Mouse (Mus musculus): ENCODE data around the gene Taar8c. TPM values are rescaled to one million over a fixed set of nuclear protein-coding genes. Genes with fewer than 3 reads are reported as not detected.
"Not testable (repeated sequence)": the region's sequence is repeated elsewhere in the genome, so short reads cannot be mapped to it uniquely, and the experiment has no call there.

Taar8c gene
- polyA plus RNA-seq, 1 experiment from 2014 or later: not detected

DNA sequence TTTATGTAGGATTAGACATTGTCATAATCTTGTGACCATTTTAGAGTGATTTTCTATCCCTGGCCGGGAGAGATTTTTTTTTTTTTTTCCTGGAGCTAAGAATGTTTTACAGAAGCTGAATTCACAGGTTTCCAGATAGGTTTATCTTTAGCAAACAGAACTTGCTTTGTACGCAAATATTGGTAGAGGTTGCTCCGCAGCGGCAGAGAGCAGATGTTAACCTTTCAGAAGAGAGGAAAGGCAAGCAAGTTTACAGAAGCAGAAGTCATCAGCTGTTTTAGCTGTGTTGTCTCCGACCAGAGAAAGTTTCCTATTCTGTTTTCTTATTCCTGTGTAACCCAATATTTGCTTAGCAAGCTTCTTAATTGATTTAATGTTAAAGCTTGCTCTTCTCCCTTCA, 15.2 kb downstream of the Taar8c start:
- WGBS: 90% methylated on average over 5 of the region's 5 CpGs
- no peaks in the 10 kb centered on the region for H3K9me3 ChIP-seq (replicated peaks; ENCODE audit: control insufficient read depth, low read length)
- no peak overlapping the region for H3K27ac ChIP-seq (ENCODE audit: low read depth, low read length)
- no peak for ATAC-seq
- H3K4me3 ChIP-seq (ENCODE audit: low read depth, low read length): no peak overlapping the region
- H3K9ac ChIP-seq (ENCODE audit: low read length): no peak overlapping the region
- H3K4me2 ChIP-seq (ENCODE audit: low read length): no peak overlapping the region
- no peaks in the 10 kb centered on the region for H3K4me1 ChIP-seq (ENCODE audit: control insufficient read depth, insufficient read depth, low read length)
- H3K27me3 ChIP-seq (replicated peaks; ENCODE audit: control insufficient read depth, insufficient read depth, low read length): no peaks in the 10 kb centered on the region
- DNase-seq (ENCODE audit: low spot score): no peak
- H3K36me3 ChIP-seq (ENCODE audit: control insufficient read depth, insufficient read depth, low read length): no peaks in the 10 kb centered on the region

DNA sequence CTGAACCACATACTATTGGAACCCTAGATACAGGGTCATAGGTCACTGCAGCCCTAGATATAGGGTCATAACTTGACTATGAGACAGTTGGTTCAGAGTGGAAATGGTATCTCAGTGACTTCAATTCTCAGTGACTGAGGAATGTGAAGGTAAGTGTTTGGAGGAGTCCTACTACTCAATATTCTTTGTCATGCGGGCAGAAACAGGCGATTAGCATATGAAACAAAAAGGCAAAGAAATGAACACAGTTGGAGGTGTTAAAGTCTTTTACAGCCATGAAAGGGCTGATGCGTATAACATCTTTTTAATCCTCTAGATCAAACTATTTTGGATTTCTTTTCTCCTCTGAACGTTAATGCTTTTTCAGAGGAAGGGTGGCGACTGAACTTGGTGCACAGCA, 15.8 kb downstream of the Taar8c start:
- H3K9ac ChIP-seq (ENCODE audit: low read length): no peak overlapping the region
- H3K4me3 ChIP-seq (ENCODE audit: low read depth, low read length): no peak overlapping the region
- H3K27ac ChIP-seq (ENCODE audit: low read depth, low read length): no peak overlapping the region
- WGBS: 26% methylated on average over 5 of the region's 5 CpGs
- no peak for ATAC-seq
- H3K4me2 ChIP-seq (ENCODE audit: low read length): no peak overlapping the region
- H3K27me3 ChIP-seq (replicated peaks; ENCODE audit: control insufficient read depth, insufficient read depth, low read length): no peaks in the 10 kb centered on the region
- no peaks in the 10 kb centered on the region for H3K9me3 ChIP-seq (replicated peaks; ENCODE audit: control insufficient read depth, low read length)
- no peak for DNase-seq (ENCODE audit: low spot score)
- no peaks in the 10 kb centered on the region for H3K36me3 ChIP-seq (ENCODE audit: control insufficient read depth, insufficient read depth, low read length)
- no peaks in the 10 kb centered on the region for H3K4me1 ChIP-seq (ENCODE audit: control insufficient read depth, insufficient read depth, low read length)

DNA sequence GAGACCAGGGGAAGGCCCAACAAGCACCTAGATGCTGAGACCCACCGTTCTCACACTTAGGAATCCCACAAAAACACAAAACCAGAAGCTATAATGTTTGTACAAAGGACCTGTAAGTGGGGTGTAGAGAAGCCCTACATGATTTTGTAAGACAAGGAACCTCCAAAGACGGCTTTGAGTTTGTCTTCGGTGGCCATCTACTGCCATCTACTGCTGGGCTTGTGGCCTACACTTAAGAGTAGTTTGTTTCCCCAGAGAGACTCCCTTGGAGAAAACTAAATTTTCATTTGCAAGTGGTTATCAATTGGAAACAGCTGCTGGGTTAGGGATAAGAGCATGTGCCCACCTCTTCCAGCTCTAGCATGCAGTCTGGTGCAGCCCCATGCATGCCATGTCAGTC, 21.5 kb downstream of the Taar8c start:
- no peak overlapping the region for H3K4me3 ChIP-seq (ENCODE audit: low read depth, low read length)
- no peaks in the 10 kb centered on the region for H3K9me3 ChIP-seq (replicated peaks; ENCODE audit: control insufficient read depth, low read length)
- H3K4me1 ChIP-seq (ENCODE audit: control insufficient read depth, insufficient read depth, low read length): no peaks in the 10 kb centered on the region
- H3K27ac ChIP-seq (ENCODE audit: low read depth, low read length): no peak overlapping the region
- ATAC-seq (no peak), DNase-seq (ENCODE audit: low spot score) (peak; percentile 61)
- no peaks in the 10 kb centered on the region for H3K36me3 ChIP-seq (ENCODE audit: control insufficient read depth, insufficient read depth, low read length)
- no peak overlapping the region for H3K9ac ChIP-seq (ENCODE audit: low read length)
- H3K27me3 ChIP-seq (replicated peaks; ENCODE audit: control insufficient read depth, insufficient read depth, low read length): no peaks in the 10 kb centered on the region
- no peak overlapping the region for H3K4me2 ChIP-seq (ENCODE audit: low read length)
- 45% methylated on average over 3 of the region's 3 CpGs for WGBS

DNA sequence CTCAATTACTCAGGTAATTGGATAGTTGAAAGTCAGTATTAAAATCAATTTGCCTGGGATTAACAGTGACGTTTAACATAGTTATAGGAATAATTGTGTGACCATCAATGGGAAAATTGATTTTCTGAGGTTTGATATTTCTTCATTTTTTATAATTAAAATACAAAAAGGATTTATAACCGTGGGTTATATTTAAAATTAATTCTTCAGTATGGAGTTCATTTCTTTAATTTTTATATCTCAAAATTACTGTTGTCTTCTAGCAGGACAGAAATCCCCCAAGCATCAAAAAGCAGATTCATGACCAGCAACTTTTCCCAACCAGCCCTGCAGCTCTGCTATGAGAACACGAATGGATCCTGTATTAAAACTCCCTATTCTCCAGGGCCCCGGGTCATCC, 25.5 kb downstream of the Taar8c start, which contains the start of gene Taar8a:
TSS of gene Taar8a (plus strand) at position 301 of the 400 bp plus-strand sequence.
- H3K27ac ChIP-seq (ENCODE audit: low read depth, low read length); ATAC-seq; H3K4me2 ChIP-seq (ENCODE audit: low read length); H3K36me3 ChIP-seq (ENCODE audit: control insufficient read depth, insufficient read depth, low read length); H3K9me3 ChIP-seq (replicated peaks; ENCODE audit: control insufficient read depth, low read length); H3K9ac ChIP-seq (ENCODE audit: low read length); H3K27me3 ChIP-seq (replicated peaks; ENCODE audit: control insufficient read depth, insufficient read depth, low read length); H3K4me3 ChIP-seq (ENCODE audit: low read depth, low read length); H3K4me1 ChIP-seq (ENCODE audit: control insufficient read depth, insufficient read depth, low read length); DNase-seq (ENCODE audit: low spot score): not testable (repeated sequence)
- 82% methylated on average over 2 of the region's 4 CpGs for WGBS

DNA sequence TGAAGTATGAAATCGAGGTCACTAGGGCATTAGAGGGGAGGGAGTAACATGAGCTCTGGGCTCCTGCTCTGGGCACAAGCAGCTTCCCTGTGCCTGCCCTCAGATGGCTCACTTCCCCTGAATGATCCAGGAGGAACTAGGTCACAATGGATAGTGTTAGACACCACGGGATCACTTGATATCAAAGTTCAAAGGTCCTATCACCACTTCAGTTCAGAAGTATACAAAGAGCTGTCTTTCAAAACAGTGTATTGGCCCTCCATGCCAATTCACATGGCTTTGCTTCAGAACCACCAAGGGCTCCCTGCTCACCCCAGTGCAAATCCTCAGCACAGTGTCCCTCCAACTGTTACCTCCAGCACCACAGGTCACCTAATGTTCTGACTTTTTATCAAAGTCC, 27.0 kb downstream of the Taar8c start:
- not testable (repeated sequence) for H3K36me3 ChIP-seq (ENCODE audit: control insufficient read depth, insufficient read depth, low read length); ATAC-seq; DNase-seq (ENCODE audit: low spot score); H3K4me2 ChIP-seq (ENCODE audit: low read length); H3K27me3 ChIP-seq (replicated peaks; ENCODE audit: control insufficient read depth, insufficient read depth, low read length); H3K4me3 ChIP-seq (ENCODE audit: low read depth, low read length); H3K4me1 ChIP-seq (ENCODE audit: control insufficient read depth, insufficient read depth, low read length); H3K9ac ChIP-seq (ENCODE audit: low read length); H3K9me3 ChIP-seq (replicated peaks; ENCODE audit: control insufficient read depth, low read length); H3K27ac ChIP-seq (ENCODE audit: low read depth, low read length)
- WGBS: 56% methylated on average over 2 of the region's 2 CpGs

DNA sequence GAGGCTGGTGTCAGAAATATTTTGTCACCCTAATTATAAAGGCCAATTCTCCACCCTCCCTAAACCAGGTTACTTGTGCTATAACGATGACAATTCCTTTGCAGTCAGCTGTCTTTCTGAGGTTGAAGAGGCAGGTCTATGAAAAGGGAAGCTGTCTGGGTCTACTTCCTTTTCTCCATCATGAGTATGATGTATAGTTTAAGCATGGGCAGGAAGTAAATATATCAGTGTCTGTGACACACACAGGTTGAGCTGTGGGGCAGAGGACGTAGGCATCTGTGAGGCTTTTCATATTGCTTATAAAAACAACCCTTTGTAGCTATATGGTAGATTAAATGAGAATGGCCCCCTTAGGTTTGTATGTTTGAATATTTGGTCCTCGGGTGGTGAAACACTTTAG, 42.7 kb downstream of the Taar8c start:
- H3K9ac ChIP-seq (ENCODE audit: low read length): no peak overlapping the region
- H3K4me1 ChIP-seq (ENCODE audit: control insufficient read depth, insufficient read depth, low read length): no peaks in the 10 kb centered on the region
- no peak overlapping the region for H3K4me3 ChIP-seq (ENCODE audit: low read depth, low read length)
- H3K36me3 ChIP-seq (ENCODE audit: control insufficient read depth, insufficient read depth, low read length): no peaks in the 10 kb centered on the region
- ATAC-seq: no peak
- H3K9me3 ChIP-seq (replicated peaks; ENCODE audit: control insufficient read depth, low read length): no peaks in the 10 kb centered on the region
- no peak overlapping the region for H3K27ac ChIP-seq (ENCODE audit: low read depth, low read length)
- no peak for DNase-seq (ENCODE audit: low spot score)
- H3K27me3 ChIP-seq (replicated peaks; ENCODE audit: control insufficient read depth, insufficient read depth, low read length): no peaks in the 10 kb centered on the region
- no peak overlapping the region for H3K4me2 ChIP-seq (ENCODE audit: low read length)
- 80% methylated on average over 3 of the region's 3 CpGs for WGBS

DNA sequence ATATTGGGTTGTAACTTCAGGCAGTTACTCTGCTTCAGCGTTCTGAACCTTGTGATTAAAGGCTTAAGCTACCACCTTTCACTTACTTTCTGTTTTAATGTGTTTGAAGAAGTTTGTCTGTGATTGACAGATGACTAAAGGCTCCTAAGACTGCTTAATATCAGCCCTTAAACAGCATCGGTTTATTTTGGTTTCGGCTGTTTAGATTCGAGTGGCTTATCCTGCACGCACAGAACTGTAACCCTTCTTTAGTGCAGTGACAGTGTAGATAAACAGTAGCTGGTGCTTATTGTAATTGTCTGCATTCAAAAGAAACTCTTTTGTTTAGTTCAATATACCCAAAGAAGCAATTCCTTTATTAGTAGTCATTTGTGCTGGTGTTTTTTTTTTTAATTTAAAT, 49.7 kb downstream of the Taar8c start:
- ATAC-seq (no peak), DNase-seq (ENCODE audit: low spot score) (no peak)
- H3K4me1 ChIP-seq (ENCODE audit: control insufficient read depth, insufficient read depth, low read length): no peaks in the 10 kb centered on the region
- no peak overlapping the region for H3K27ac ChIP-seq (ENCODE audit: low read depth, low read length)
- H3K4me2 ChIP-seq (ENCODE audit: low read length): no peak overlapping the region
- H3K9ac ChIP-seq (ENCODE audit: low read length): no peak overlapping the region
- WGBS: 73% methylated on average over 5 of the region's 5 CpGs
- no peaks in the 10 kb centered on the region for H3K36me3 ChIP-seq (ENCODE audit: control insufficient read depth, insufficient read depth, low read length)
- H3K9me3 ChIP-seq (replicated peaks; ENCODE audit: control insufficient read depth, low read length): no peaks in the 10 kb centered on the region
- no peaks in the 10 kb centered on the region for H3K27me3 ChIP-seq (replicated peaks; ENCODE audit: control insufficient read depth, insufficient read depth, low read length)
- no peak overlapping the region for H3K4me3 ChIP-seq (ENCODE audit: low read depth, low read length)

Other genes starting within 250 kb of the Taar8c start
- gene Vnn1, start 207.2 kb downstream of the Taar8c start, polyA plus RNA-seq (2014; fragmentation: Nextera tagmentation; extraction: Ambion mirVana): 0.23 and 0.54 TPM in 2 replicates
- not detected in 2 replicates for gene Taar1, start 181.6 kb downstream of the Taar8c start, polyA plus RNA-seq (2014; fragmentation: Nextera tagmentation; extraction: Ambion mirVana)
- gene Taar2, start 163.3 kb downstream of the Taar8c start, polyA plus RNA-seq (2014; fragmentation: Nextera tagmentation; extraction: Ambion mirVana): not detected in 2 replicates
- gene Taar3, start 152.4 kb downstream of the Taar8c start, polyA plus RNA-seq (2014; fragmentation: Nextera tagmentation; extraction: Ambion mirVana): not detected in 2 replicates
- 0.28 TPM in 1 of 2 replicates, not detected in the other for gene Taar4, start 141.4 kb downstream of the Taar8c start, polyA plus RNA-seq (2014; fragmentation: Nextera tagmentation; extraction: Ambion mirVana)
- not detected in 2 replicates for gene Taar5, start 131.2 kb downstream of the Taar8c start, polyA plus RNA-seq (2014; fragmentation: Nextera tagmentation; extraction: Ambion mirVana)
- not detected in 2 replicates for gene Taar6, start 116.3 kb downstream of the Taar8c start, polyA plus RNA-seq (2014; fragmentation: Nextera tagmentation; extraction: Ambion mirVana)
- not detected in 2 replicates for gene Taar7a, start 108.4 kb downstream of the Taar8c start, polyA plus RNA-seq (2014; fragmentation: Nextera tagmentation; extraction: Ambion mirVana)
- not detected in 2 replicates for gene Taar7b, start 102.0 kb downstream of the Taar8c start, polyA plus RNA-seq (2014; fragmentation: Nextera tagmentation; extraction: Ambion mirVana)
- gene Taar7d, start 74.7 kb downstream of the Taar8c start, polyA plus RNA-seq (2014; fragmentation: Nextera tagmentation; extraction: Ambion mirVana): not detected in 2 replicates
- gene Taar7e, start 64.3 kb downstream of the Taar8c start, polyA plus RNA-seq (2014; fragmentation: Nextera tagmentation; extraction: Ambion mirVana): not detected in 2 replicates
- not detected in 2 replicates for gene Taar7f, start 52.4 kb downstream of the Taar8c start, polyA plus RNA-seq (2014; fragmentation: Nextera tagmentation; extraction: Ambion mirVana)
- not detected in 2 replicates for gene Taar8a, start 25.4 kb downstream of the Taar8c start, polyA plus RNA-seq (2014; fragmentation: Nextera tagmentation; extraction: Ambion mirVana)
- gene Taar8b, start 9.6 kb downstream of the Taar8c start, polyA plus RNA-seq (2014; fragmentation: Nextera tagmentation; extraction: Ambion mirVana): not detected in 2 replicates
- gene Taar9, start 7.6 kb upstream of the Taar8c start, polyA plus RNA-seq (2014; fragmentation: Nextera tagmentation; extraction: Ambion mirVana): not detected in 2 replicates
- gene Stx7, start 47.4 kb upstream of the Taar8c start, polyA plus RNA-seq (2014; fragmentation: Nextera tagmentation; extraction: Ambion mirVana): 275 and 313 TPM in 2 replicates
- gene Moxd1, start 121.6 kb upstream of the Taar8c start, polyA plus RNA-seq (2014; fragmentation: Nextera tagmentation; extraction: Ambion mirVana): 1.7 and 2.1 TPM in 2 replicates

Data from forebrain, embryonic 14.5 days (tissue).